Mouse (Mus musculus) frontal cortex, postnatal 25 days (tissue): ENCODE measurements around the gene Pdcl2.

Source experiments
- DNase-seq, 2 experiments: peaks; one replicate each; pipeline ENCODE4 v3.0.0; 2022; ENCODE audit warnings: low spot score in 2 of 2

Gene Pdcl2

DNA sequence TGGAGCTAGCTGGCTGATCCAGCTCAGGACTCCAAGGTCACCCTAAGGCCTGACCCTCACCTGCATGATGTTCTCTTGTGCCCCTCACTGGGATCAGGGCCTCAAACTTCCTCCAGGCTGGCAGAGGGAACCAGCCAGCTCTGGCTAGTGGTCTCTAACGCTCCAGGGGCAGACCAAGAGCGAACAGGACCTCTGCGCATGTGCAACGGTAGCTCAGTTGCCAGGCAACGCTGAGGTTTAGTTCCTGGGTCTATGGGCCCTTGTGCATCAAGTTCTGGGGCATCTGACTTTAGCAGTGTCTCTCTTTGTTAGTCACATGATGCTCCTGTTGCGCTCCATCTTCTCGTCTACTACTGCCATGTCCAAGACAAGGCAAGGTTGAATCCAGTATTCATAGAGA is at the start of gene Pdcl2:
TSS of gene Pdcl2 (minus strand) at position 204 of the 400 bp plus-strand sequence.
- DNase-seq: no peak

- DNase-seq: no peak
These were observed 48.3 kb upstream of the Pdcl2 start for GRCm38 (mm10) chr5:76379216-76379615.

DNA sequence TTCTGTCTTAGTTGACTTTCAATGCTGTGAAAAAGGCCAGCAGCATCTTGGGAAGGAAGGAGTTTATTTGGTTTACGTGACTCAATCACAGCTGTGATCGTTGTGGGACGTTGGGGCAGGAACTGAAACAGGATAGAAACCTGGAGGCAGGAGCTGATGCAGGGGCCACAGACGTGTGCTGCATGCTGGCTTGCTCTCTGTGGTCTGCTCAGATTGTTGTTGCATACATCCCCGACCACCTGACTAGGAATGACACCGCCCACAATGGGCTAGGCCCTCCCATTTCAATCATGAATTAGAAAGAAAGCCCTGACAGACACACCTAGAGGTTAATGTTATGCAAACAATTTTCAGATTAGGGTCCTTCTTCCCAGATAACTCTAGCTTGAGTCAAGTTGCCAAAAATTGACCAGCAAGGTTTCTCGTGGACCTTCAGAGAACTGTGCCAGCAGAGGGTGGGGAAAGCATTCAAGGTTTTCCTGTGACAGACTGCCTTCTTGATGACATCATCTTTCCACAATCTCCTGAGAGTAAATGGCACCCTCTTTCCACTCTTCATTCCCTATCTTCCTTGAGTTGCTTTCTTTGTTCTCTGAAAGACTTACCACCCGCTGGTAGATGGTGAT is 38.4 kb upstream of the Pdcl2 start:
- DNase-seq: no peak

GRCm38 (mm10) chr5:76365406-76365805 is 34.5 kb upstream of the Pdcl2 start:
- DNase-seq: no peak

GRCm38 (mm10) chr5:76363453-76364104 is 32.6 kb upstream of the Pdcl2 start, which contains the start of gene Nmu:
Gene Nmu (minus strand): TSS chr5:76363788.
- no peak for DNase-seq

GRCm38 (mm10) chr5:76360786-76361185 is 29.8 kb upstream of the Pdcl2 start:
- DNase-seq: no peak

- no peak for DNase-seq
These were observed 29.1 kb upstream of the Pdcl2 start for GRCm38 (mm10) chr5:76360057-76360456.

GRCm38 (mm10) chr5:76351953-76352611 is 21.1 kb upstream of the Pdcl2 start:
- DNase-seq: no peak

- no peak for DNase-seq
These were observed 20.6 kb upstream of the Pdcl2 start for GRCm38 (mm10) chr5:76351537-76351936.

- DNase-seq: no peak
These were observed 15.2 kb upstream of the Pdcl2 start for GRCm38 (mm10) chr5:76346137-76346536.

DNA sequence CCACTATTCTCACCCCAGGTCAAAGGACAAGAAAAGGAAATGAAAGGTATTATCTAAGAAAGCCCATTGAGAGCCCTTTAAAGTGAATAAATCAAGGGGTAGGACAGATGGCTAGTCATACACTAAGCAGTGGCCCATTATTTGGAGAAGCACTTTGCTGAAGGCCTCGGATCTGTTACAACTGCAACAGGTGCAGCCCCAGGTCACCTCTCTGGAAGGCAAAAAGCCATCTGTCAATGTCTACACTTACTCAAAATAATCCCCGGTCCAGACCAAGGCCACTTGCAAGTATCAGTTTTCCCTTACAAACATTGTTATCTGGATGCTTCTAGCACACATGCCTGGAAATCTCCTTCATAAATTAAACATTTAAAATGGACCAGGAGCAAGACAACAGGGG is 10.0 kb upstream of the Pdcl2 start:
- DNase-seq: no peak

GRCm38 (mm10) chr5:76337100-76337499 is 6.1 kb upstream of the Pdcl2 start:
- DNase-seq: no peak

DNA sequence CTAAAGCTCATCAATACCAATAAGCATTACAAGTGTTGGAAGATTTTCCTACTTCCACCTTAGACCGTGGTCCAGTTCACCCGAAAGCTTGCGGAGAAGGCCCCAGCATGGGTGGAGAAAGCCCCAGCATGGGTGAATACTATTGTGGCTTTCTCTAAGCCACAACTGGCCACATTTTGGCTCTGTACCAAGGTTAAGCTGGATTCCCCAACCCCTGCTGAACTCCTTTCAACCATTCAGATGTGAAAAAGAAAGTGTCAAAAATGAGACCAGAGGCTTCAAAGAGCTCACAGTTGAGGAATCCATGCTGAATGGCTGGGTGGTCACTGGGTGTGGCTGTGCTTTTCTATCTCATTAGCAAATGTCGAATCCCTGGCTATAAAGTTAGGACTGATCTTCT is 2.9 kb upstream of the Pdcl2 start:
- no peak for DNase-seq

DNA sequence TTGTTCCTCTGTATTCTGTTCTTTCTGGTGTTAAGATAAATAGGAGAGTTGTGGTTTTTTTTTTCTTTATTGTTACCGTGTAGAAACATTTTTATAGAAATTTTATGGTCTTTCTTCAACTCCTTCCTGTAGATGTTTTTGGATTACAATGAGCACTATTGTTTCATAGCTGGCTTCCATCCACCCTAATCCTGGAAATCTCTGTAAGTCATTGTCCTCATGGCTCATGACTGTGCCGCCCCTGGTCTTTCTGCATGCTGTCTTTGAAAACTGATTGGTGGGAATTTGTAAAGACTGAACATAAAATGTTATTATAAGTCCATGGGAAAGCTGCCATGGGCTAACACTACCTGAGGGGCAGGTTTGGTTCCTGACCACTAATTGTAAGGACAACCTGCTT is 3.7 kb downstream of the Pdcl2 start:
- DNase-seq: no peak

DNA sequence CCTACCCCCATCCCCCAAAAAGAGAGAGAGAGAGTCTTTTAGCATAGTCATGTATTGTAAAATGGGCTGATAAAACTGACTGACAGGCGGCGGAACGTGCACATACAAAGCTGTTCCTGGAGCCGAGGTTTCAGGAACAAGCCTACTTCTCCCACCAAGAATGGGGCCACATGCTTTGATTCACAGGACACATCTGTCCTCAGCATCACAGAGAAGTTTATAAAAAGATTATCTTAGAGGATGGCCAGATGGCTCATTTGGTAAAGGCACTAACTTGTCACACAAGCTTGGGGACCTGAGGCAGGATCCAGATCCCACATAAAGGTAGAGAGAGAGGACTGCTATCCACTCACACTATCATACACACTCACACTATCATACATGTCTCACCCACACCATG is 5.8 kb downstream of the Pdcl2 start:
- no peak for DNase-seq

GRCm38 (mm10) chr5:76321249-76322196 is 9.4 kb downstream of the Pdcl2 start:
- no peak for DNase-seq

- no peak for DNase-seq
These were observed 22.8 kb downstream of the Pdcl2 start for GRCm38 (mm10) chr5:76308206-76308605.

DNA sequence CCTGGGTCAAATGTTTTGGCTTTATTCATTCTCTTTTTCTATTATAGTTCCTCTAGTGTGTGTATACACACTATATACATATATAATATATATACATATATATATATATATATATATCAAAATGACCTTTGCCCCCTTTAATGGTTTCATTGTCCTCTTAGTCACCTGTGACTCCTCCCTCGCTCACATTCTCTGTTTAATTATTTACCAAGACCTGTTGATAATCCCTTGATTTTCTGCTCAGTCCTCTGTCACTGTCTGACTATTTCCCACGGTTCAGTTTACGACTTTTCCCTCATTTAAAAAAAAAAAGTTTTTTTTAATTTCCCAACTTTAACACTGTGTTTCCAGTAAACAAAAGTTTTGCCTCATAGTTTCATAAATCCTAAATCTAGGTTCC is 24.7 kb downstream of the Pdcl2 start:
- no peak for DNase-seq

GRCm38 (mm10) chr5:76305616-76306015 is 25.3 kb downstream of the Pdcl2 start:
- DNase-seq: no peak

- peak; percentile 82 to 85 for DNase-seq
These were observed 26.3 kb downstream of the Pdcl2 start, which contains the start of gene Clock for GRCm38 (mm10) chr5:76304452-76305341. Gene Clock (minus strand): TSS chr5:76304792.
